Comparison of ENCODE assay signal across 22 mouse cellular contexts in the genomic region with DNA sequence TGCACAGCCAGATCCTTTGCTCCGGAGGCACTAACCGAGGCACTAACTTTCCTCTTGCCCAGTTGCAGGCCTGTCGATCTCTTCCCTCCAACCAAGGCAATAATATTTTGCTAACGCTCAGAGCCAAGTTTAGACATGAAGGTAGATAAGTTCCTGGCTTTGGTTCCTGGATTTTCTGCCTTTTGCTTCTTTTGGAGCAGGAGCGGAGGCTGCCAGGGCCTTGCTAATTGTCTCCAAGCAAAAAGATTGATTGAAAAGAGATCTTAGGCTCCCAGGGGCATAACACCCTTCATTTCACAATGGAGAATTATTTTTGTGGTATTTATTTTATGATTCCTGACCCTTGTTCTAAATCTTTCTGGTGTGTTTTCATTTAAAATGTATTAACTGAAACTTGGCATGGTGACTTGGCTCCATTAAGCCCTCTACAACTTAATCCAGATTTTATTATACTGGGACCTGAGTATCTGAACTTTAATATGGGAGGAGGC.
DNase-seq lines count a peak whose midpoint lies in the region; ATAC-seq and TF ChIP-seq lines count a peak whose summit lies in the region.
"Had no signal": no experiment of that assay in that cellular context is flagged by ENCODE, and none has a peak within 500 bp of the region (broad histone marks: within the 10 kb centered on the region; RNA-seq: fewer than 3 reads in every experiment).

No protein-coding gene starts in this region.

- no peaks in the 10 kb centered on the region for H3K27me3 ChIP-seq in kidney, adult 2 months (replicated peaks; ENCODE audit: control insufficient read depth, insufficient read depth, low read length)
- H3K27me3 ChIP-seq in embryonic facial prominence, embryonic 14.5 days (replicated peaks; ENCODE audit: control insufficient read depth, insufficient read depth, low read length): no peaks in the 10 kb centered on the region
- 0 out of 2 replicates have a peak, but pooled peaks cover 2% of the 10 kb centered on the region for H3K27me3 ChIP-seq in limb, embryonic 15.5 days
- no peaks in the 10 kb centered on the region for H3K27me3 ChIP-seq in intestine, embryonic 16.5 days (replicated peaks; ENCODE audit: control insufficient read depth, insufficient read depth, low read length)
- H3K27me3 ChIP-seq: forebrain, embryonic 12.5 days; heart, embryonic 12.5 days; liver, embryonic 13.5 days; midbrain, embryonic 15.5 days; neural tube, embryonic 13.5 days had no signal

- no peak overlapping the region for H3K9ac ChIP-seq in embryonic facial prominence, embryonic 14.5 days (ENCODE audit: low read depth, low read length)
- H3K9ac ChIP-seq in limb, embryonic 15.5 days: no peak overlapping the region
- H3K9ac ChIP-seq in intestine, embryonic 16.5 days (ENCODE audit: low read depth, low read length): no peak overlapping the region
- H3K9ac ChIP-seq: forebrain, embryonic 12.5 days; heart, embryonic 12.5 days; liver, embryonic 13.5 days; lung, embryonic 14.5 days; midbrain, embryonic 15.5 days; neural tube, embryonic 13.5 days had no signal

- TF ChIP-seq CTCF in kidney, adult 2 months (conservative IDR thresholded peaks at IDR 0.05; ENCODE audit: insufficient read depth, insufficient read length, low read depth, low read length): no peak

- no peaks in the 10 kb centered on the region for H3K36me3 ChIP-seq in kidney, adult 2 months (ENCODE audit: control insufficient read depth, insufficient read depth, low read length)
- no peaks in the 10 kb centered on the region for H3K36me3 ChIP-seq in embryonic facial prominence, embryonic 14.5 days (ENCODE audit: control insufficient read depth, insufficient read depth, low read length)
- H3K36me3 ChIP-seq in limb, embryonic 15.5 days: no peaks in the 10 kb centered on the region
- H3K36me3 ChIP-seq in intestine, embryonic 16.5 days (ENCODE audit: control insufficient read depth, insufficient read depth, low read length): no peaks in the 10 kb centered on the region
- H3K36me3 ChIP-seq: forebrain, embryonic 12.5 days; heart, embryonic 12.5 days; liver, embryonic 13.5 days; midbrain, embryonic 15.5 days; neural tube, embryonic 13.5 days had no signal

- no peaks in the 10 kb centered on the region for H3K4me1 ChIP-seq in kidney, adult 2 months (ENCODE audit: control insufficient read depth, insufficient read depth, low read length)
- no peaks in the 10 kb centered on the region for H3K4me1 ChIP-seq in embryonic facial prominence, embryonic 14.5 days (ENCODE audit: control insufficient read depth, insufficient read depth, low read length)
- H3K4me1 ChIP-seq in limb, embryonic 15.5 days: peaks cover 22% of the 10 kb centered on the region
- H3K4me1 ChIP-seq in intestine, embryonic 16.5 days (ENCODE audit: control insufficient read depth, insufficient read depth, low read length): no peaks in the 10 kb centered on the region
- H3K4me1 ChIP-seq: forebrain, embryonic 12.5 days; heart, embryonic 12.5 days; liver, embryonic 13.5 days; neural tube, embryonic 13.5 days had no signal

- TF ChIP-seq POLR2A in kidney, adult 2 months (IDR thresholded peaks at IDR 0.05; ENCODE audit: low read depth, low read length): no peak

- no peak overlapping the region for H3K27ac ChIP-seq in kidney, adult 2 months (ENCODE audit: insufficient read depth, low read depth, low read length)
- no peak overlapping the region for H3K27ac ChIP-seq in embryonic facial prominence, embryonic 14.5 days (replicated peaks; ENCODE audit: low read depth, low read length)
- H3K27ac ChIP-seq in limb, embryonic 15.5 days: peak overlapping the region; percentile 61
- no peak overlapping the region for H3K27ac ChIP-seq in intestine, embryonic 16.5 days (ENCODE audit: low read length)
- H3K27ac ChIP-seq: forebrain, embryonic 12.5 days; liver, embryonic 13.5 days; midbrain, embryonic 15.5 days; neural tube, embryonic 13.5 days had no signal

- no peak overlapping the region for H3K4me2 ChIP-seq in embryonic facial prominence, embryonic 14.5 days (ENCODE audit: low read depth, low read length)
- no peak overlapping the region for H3K4me2 ChIP-seq in limb, embryonic 15.5 days
- H3K4me2 ChIP-seq in intestine, embryonic 16.5 days (ENCODE audit: low read depth, low read length): no peak overlapping the region
- H3K4me2 ChIP-seq: forebrain, embryonic 12.5 days; heart, embryonic 12.5 days; liver, embryonic 13.5 days; lung, embryonic 14.5 days; midbrain, embryonic 15.5 days; neural tube, embryonic 13.5 days had no signal

- no peak overlapping the region for H3K4me3 ChIP-seq in kidney, adult 2 months (ENCODE audit: insufficient read depth, low read depth, low read length)
- no peak overlapping the region for H3K4me3 ChIP-seq in embryonic facial prominence, embryonic 14.5 days (ENCODE audit: low read depth, low read length)
- no peak overlapping the region for H3K4me3 ChIP-seq in limb, embryonic 15.5 days
- H3K4me3 ChIP-seq in intestine, embryonic 16.5 days (ENCODE audit: low read length): no peak overlapping the region
- H3K4me3 ChIP-seq: forebrain, embryonic 12.5 days; heart, embryonic 12.5 days; liver, embryonic 13.5 days; midbrain, embryonic 15.5 days; myocyte; neural tube, embryonic 13.5 days had no signal

- 69% methylated on average over 5 of the region's 5 CpGs for WGBS in kidney, adult 2 months
- WGBS in embryonic facial prominence, embryonic 14.5 days: 50% methylated on average over 5 of the region's 5 CpGs
- WGBS in limb, embryonic 15.5 days: 20% methylated on average over 5 of the region's 5 CpGs
- WGBS in intestine, embryonic 16.5 days: 84% methylated on average over 5 of the region's 5 CpGs

- peak; percentile 53; the same call in 1 of the 2 replicates for ATAC-seq in embryonic facial prominence, embryonic 14.5 days (ENCODE audit: low read depth)
- ATAC-seq in limb, embryonic 15.5 days (ENCODE audit: insufficient number of reproducible peaks, low FRiP score, low TSS enrichment, low read depth): peak; percentile 59; the same call in 1 of the 2 replicates
- no peak for ATAC-seq in intestine, embryonic 16.5 days
- ATAC-seq: activated CD4-positive, CD25-positive, alpha-beta regulatory T cell, adult 4 months; midbrain, embryonic 15.5 days had no signal

- DNase-seq in kidney, adult 2 months: peak; percentile 40
- no peak for DNase-seq in kidney, adult 18-20 months
- DNase-seq in adipocyte (ENCODE audit: low spot score): peak; percentile 91
- DNase-seq in embryonic facial prominence, embryonic 14.5 days (ENCODE audit: low spot score): peak; percentile 92
- no peak for DNase-seq in cerebellum, postnatal 25 days
- DNase-seq: cerebellum, adult 18-20 months; cerebellum, postnatal 14 days; embryo, embryonic 11 days; kidney, adult 11 months; kidney, postnatal 14 days; liver, embryonic 13.5 days; lung, embryonic 14.5 days; lung, postnatal 36 days; thymus, postnatal 25 days had no signal

- H3K9me3 ChIP-seq in embryonic facial prominence, embryonic 14.5 days (ENCODE audit: control insufficient read depth, low read length): no peaks in the 10 kb centered on the region
- H3K9me3 ChIP-seq in limb, embryonic 15.5 days: no peaks in the 10 kb centered on the region
- no peaks in the 10 kb centered on the region for H3K9me3 ChIP-seq in intestine, embryonic 16.5 days (ENCODE audit: control insufficient read depth, low read length)
- H3K9me3 ChIP-seq: forebrain, embryonic 12.5 days; heart, embryonic 12.5 days; liver, embryonic 13.5 days; midbrain, embryonic 15.5 days; neural tube, embryonic 13.5 days had no signal

Comparison
In these comparisons a context has a peak if more than half of its experiments do, and no peak if none do; other contexts are left out.
1. DNase-seq: peak in kidney, adult 2 months (single experiment), adipocyte (single experiment) and embryonic facial prominence, embryonic 14.5 days (single experiment); none in kidney, adult 18-20 months (single experiment) and cerebellum, postnatal 25 days (0 of 2).